Mouse (Mus musculus) forebrain, embryonic 10.5 days (tissue): ENCODE data around the gene Neu1. TPM values are rescaled to one million over a fixed set of nuclear protein-coding genes. Genes with fewer than 3 reads are reported as not detected.
A peak's percentile ranks its signal among the peaks of the same experiment; 100 is the strongest.
"Not testable (repeated sequence)": the region's sequence is repeated elsewhere in the genome, so short reads cannot be mapped to it uniquely, and the experiment has no call there.

Source experiments
- DNase-seq: peaks from one replicate; pipeline ENCODE4 v3.0.0-alpha.2; 2017; ENCODE audit warnings: low spot score; ENCODE audit errors: extremely low spot score
- H3K27ac ChIP-seq: fragments of 300-500 bp; sonication (generic); 2 replicates; pipeline ENCODE4 v1.5.1; 2016; ENCODE audit warnings: mild to moderate bottlenecking
- H3K27me3 ChIP-seq: fragments of 300-500 bp; sonication (generic); 2 replicates; pipeline ENCODE4 v1.6.1; 2016; ENCODE audit warnings: mild to moderate bottlenecking; ENCODE audit not compliant: poor library complexity, severe bottlenecking
- H3K36me3 ChIP-seq: fragments of 300-500 bp; sonication (generic); replicated peaks from 2 replicates; pipeline ENCODE4 v1.6.1; 2016; ENCODE audit warnings: mild to moderate bottlenecking, moderate library complexity
- H3K4me1 ChIP-seq: fragments of 300-500 bp; sonication (generic); 2 replicates; pipeline ENCODE4 v1.6.1; 2016
- H3K4me3 ChIP-seq: fragments of 300-500 bp; sonication (generic); 2 replicates; pipeline ENCODE4 v1.5.1; 2016; ENCODE audit warnings: mild to moderate bottlenecking, moderate library complexity
- H3K9me3 ChIP-seq: fragments of 300-500 bp; sonication (generic); 2 replicates; pipeline ENCODE4 v1.6.1; 2016; ENCODE audit warnings: mild to moderate bottlenecking, moderate library complexity
- WGBS: fragments of 180-500 bp; shearing (Covaris S2); methylation state at CpG from one replicate; pipeline ENCODE4 v1.1.7; 2016; 5-methylcytosine and 5-hydroxymethylcytosine counted together
- polyA plus RNA-seq: library from polyadenylated mRNA; unstranded; fragments of >200 nt; fragmentation: Nextera tagmentation; extraction: Ambion mirVana; gene quantifications from 2 replicates; pipeline ENCODE4 v1.2.1, GENCODE M21; 2016

The Neu1 gene
- polyA plus RNA-seq, 1 experiment from 2014 or later = 18.8 TPM

DNA sequence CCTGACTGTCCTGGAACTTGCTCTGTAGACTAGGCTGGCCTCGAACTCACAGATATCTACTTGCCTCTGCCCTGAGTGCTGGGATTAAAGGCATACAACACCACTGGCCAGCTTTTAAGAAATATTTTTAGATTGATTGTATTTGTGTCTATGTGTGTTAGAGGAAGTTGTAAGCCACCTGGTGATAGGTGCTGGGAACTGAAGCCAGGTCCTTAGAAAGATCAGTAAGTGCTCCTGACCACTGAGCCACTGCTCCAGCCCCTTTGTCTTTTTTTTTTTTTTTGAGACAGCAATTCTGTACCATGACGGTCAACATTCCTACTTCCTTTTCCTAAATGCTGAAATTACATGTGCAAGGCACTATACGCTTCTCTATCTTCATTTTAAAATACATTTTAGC is 22.2 kb downstream of the Neu1 start:
- DNase-seq = no peak
- H3K9me3 ChIP-seq = no peaks in the 10 kb centered on the region
- peak overlapping the region; percentile 98; the same call in 1 of the 2 replicates for H3K4me3 ChIP-seq
- H3K36me3 ChIP-seq = peaks cover 27% of the 10 kb centered on the region
- H3K4me1 ChIP-seq = peaks cover 11% of the 10 kb centered on the region
- 91% methylated on average over 3 of the region's 3 CpGs for WGBS
- H3K27me3 ChIP-seq = peaks cover 34% of the 10 kb centered on the region
- H3K27ac ChIP-seq = peak overlapping the region; percentile 97

DNA sequence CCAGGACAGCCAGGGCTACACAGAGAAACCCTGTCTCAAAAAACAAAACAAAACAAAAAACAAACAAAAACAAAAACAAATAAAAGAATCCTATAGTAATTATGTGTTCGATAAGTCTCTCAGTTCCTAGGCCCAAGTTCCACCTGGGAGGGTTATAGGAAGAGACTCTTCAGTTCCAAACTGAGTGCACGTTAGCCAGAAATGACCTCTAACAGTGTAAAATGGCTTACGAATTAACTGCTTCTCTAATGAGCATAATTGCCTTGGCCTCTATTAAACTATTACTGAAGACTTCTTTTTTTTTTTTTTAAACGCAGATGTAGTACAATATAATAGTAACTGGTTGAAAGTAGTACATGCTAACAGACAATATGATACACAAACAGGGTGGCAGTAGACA is 22.9 kb downstream of the Neu1 start:
- Histone ChIP-seq H3K9me3 (no peaks in the 10 kb centered on the region), H3K27me3 (peaks cover 34% of the 10 kb centered on the region), H3K4me1 (peaks cover 11% of the 10 kb centered on the region), H3K36me3 (peaks cover 27% of the 10 kb centered on the region), H3K27ac (no peak overlapping the region), H3K4me3 (no peak overlapping the region)
- no peak for DNase-seq
- 94% methylated on average over 4 of the region's 4 CpGs for WGBS

DNA sequence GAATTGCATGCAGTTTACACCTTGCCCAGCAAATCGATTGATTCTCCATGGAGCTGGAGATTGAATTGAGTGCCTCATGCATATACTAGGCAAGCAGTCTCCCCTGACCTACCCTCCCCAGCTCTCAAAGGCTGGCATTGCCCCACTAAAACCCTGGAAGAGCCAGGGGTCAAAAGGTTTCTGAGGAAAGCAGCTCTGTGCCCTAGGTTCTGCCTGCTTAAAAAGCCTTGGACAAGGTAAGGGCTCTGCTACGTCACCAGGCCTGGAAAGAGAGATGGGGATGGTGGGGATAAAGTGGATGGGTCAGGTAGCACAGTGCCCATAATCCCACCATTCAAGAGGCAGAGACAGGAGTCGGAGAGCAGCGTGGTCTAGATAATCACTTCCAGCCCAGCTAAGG is 23.8 kb downstream of the Neu1 start:
- Histone ChIP-seq H3K27ac (no peak overlapping the region), H3K36me3 (peaks cover 21% of the 10 kb centered on the region), H3K27me3 (peaks cover 34% of the 10 kb centered on the region), H3K9me3 (no peaks in the 10 kb centered on the region), H3K4me1 (peaks cover 16% of the 10 kb centered on the region), H3K4me3 (no peak overlapping the region)
- no peak for DNase-seq
- 64% methylated on average over 4 of the region's 4 CpGs for WGBS

DNA sequence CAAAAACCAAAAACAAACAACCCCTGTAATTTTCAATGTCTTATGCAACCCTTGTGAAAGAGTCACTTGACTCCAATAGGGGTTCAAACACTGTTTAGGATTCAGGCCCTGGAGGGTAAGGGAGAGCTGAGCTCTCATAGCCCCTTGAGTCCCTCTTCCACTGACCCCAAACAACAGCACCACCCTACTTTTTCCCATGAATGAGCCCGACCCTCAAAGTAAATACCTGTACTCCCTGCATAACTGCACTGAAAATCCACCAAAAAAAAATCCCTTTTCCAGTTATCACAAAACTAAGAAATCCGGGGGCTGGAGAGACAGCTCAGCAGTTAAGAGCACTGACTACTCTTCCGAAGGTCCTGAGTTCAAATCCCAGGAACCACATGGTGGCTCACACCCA is 24.8 kb downstream of the Neu1 start:
- no peak for DNase-seq
- Histone ChIP-seq H3K4me3 (no peak overlapping the region), H3K9me3 (no peaks in the 10 kb centered on the region), H3K36me3 (peaks cover 11% of the 10 kb centered on the region), H3K27ac (no peak overlapping the region), H3K4me1 (peaks cover 15% of the 10 kb centered on the region), H3K27me3 (peaks cover 42% of the 10 kb centered on the region)
- 84% methylated on average over 3 of the region's 3 CpGs for WGBS

DNA sequence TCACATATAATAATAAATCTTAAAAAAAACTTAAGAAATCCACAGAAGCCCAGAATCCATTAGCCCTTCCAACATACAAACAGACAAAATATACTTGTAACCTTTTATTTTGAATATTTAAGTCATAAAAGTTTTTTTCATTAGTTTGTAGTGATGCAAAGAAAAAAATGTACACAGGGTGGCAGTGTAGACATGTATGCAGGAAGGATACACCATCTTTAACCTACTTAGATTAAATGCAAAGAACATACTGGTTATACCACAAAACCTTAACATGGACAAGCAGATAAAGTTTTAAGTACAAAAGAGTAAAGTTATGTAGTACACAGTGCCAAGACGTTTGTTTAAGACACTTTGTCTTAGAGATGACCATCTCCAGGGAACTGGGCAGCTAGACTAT is 25.3 kb downstream of the Neu1 start:
- H3K9me3 ChIP-seq = no peaks in the 10 kb centered on the region
- DNase-seq = no peak
- no peak overlapping the region for H3K27ac ChIP-seq
- H3K36me3 ChIP-seq = peaks cover 6% of the 10 kb centered on the region
- H3K27me3 ChIP-seq = peaks cover 47% of the 10 kb centered on the region
- WGBS = 51% methylated on average over 1 of the region's 1 CpGs
- peaks cover 12% of the 10 kb centered on the region for H3K4me1 ChIP-seq
- H3K4me3 ChIP-seq = no peak overlapping the region

DNA sequence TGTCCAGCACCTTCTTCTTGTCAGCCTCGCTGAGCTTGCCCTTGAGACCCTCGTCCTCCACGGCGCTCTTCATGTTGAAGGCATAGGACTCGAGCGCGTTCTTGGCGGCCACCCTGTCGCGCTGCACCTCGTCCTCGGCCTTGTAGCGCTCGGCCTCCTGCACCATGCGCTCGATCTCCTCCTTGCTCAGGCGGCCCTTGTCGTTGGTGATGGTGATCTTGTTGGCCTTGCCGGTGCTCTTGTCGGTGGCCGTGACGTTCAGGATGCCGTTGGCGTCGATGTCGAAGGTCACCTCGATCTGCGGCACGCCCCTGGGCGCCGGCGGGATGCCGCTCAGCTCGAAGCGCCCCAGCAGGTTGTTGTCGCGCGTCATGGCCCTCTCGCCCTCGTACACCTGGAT is 26.2 kb downstream of the Neu1 start:
- WGBS = 28% methylated on average over 39 of the region's 40 CpGs
- H3K27me3 ChIP-seq = peaks cover 56% of the 10 kb centered on the region
- not testable (repeated sequence) for H3K36me3 ChIP-seq, H3K27ac ChIP-seq, H3K4me3 ChIP-seq, H3K9me3 ChIP-seq, DNase-seq
- peaks cover 12% of the 10 kb centered on the region for H3K4me1 ChIP-seq

DNA sequence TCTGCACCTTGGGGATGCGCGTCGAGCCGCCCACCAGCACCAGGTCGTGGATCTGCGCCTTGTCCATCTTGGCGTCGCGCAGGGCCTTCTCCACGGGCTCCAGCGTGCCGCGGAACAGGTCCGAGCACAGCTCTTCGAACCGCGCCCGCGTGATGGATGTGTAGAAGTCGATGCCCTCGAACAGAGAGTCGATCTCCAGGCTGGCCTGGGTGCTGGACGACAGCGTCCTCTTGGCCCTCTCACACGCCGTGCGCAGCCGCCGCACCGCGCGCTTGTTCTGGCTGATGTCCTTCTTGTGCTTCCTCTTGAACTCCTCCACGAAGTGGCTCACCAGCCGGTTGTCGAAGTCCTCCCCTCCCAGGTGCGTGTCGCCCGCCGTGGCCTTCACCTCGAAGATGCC is 26.9 kb downstream of the Neu1 start:
- 36% methylated on average over 26 of the region's 40 CpGs for WGBS

DNA sequence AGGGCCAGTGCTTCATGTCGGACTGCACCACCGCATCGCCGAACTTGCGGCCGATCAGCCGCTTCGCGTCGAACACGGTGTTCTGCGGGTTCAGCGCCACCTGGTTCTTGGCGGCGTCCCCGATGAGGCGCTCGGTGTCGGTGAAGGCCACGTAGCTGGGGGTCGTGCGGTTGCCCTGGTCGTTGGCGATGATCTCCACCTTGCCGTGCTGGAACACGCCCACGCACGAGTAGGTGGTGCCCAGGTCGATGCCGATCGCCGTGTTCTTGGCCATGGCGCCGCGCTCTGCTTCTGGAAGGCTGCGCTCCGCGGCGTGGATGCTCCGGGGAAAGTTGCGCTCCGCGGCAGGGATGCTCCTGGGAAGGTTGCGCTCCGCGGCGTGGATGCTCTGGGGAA is 27.7 kb downstream of the Neu1 start:
- H3K27ac ChIP-seq = 0 out of 2 replicates have a peak overlapping the region, but pooled peaks have one; percentile 92
- peaks cover 63% of the 10 kb centered on the region for H3K27me3 ChIP-seq
- H3K4me1 ChIP-seq = peaks cover 12% of the 10 kb centered on the region
- not testable (repeated sequence) for DNase-seq, H3K9me3 ChIP-seq, H3K36me3 ChIP-seq
- peak overlapping the region; percentile 62 for H3K4me3 ChIP-seq
- WGBS = under 1% methylated on average over 35 of the region's 47 CpGs

More for the DNA sequence above, 26.9 kb downstream of the Neu1 start:
- H3K9me3 ChIP-seq, DNase-seq, H3K27ac ChIP-seq, H3K36me3 ChIP-seq, H3K4me3 ChIP-seq: not testable (repeated sequence)
- H3K4me1 ChIP-seq = peaks cover 12% of the 10 kb centered on the region
- H3K27me3 ChIP-seq = peaks cover 63% of the 10 kb centered on the region

DNA sequence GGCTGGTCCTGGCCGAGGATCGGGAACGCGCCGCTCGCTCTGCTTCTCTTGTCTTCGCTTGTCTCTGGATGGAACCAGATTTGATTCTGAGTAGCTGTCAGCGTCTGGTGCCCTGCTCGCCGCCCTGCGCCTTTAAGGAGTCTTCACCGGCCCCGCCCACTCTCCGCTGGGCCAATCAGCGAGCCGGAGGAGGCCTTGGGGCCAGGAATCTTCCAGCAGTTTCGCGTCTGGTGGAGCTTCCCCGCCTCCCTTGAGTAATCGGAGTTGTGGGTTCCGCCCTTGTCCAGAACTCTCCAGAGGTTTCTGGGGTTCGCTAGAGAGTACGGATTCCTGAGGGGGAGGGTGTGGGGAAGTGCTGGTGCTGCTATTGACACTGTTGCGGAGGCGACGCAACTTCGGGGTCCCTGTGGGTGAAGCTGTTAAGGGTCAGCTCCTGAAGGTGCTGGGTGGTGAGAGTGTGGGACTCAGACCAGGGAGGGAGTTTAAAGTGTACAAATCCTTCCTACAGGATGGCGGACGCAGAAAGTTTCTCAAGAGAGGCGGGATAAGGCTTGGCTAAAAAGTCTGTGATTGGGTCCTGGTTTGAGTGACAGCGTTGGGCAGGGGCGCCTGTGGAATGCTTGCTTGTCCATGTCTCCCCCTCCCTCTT is 28.2 kb downstream of the Neu1 start, which contains the start of gene Hspa1b:
Gene Hspa1b, minus strand, starts transcription at position 109 of the 649 bp plus-strand sequence.
- peak within 1 kb of the TSS; percentile 62 for H3K4me3 ChIP-seq
- WGBS = under 1% methylated on average over 32 of the region's 32 CpGs
- not testable (repeated sequence) for H3K36me3 ChIP-seq, H3K9me3 ChIP-seq
- H3K27ac ChIP-seq = peak within 1 kb of the TSS; percentile 92
- DNase-seq = peak; percentile 80
- peaks cover 66% of the 10 kb centered on the region for H3K27me3 ChIP-seq
- peaks cover 12% of the 10 kb centered on the region for H3K4me1 ChIP-seq

DNA sequence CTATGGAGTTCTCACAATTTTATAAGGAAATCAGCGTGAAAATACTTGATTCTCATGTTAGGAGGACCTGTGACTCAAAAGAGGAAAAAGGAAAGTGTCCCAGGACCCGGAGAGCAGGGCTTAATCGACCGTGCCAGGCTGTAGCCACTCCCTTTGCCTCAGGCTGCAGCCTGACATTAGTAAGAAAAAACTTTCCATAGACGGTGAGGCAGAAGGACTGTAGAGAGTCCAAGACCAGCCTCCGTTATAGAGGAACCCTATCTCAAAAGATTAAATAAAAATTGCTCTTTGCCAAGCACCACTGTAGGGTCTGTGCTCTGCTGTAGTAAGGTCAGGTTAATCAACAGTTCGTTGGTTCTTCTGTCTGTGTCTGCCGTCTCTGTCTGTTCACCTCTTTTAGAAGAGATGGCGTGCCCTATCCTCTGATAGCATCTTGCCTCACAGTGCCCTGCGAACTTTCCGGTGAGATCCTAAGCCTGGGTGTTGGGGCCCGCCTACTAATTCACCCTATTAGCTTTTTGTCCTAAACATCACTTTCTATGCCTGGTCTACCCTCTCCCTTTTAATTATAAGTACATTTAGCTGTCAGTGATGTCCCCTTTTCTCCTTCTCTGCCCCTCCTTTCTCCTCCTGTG is 28.9 kb downstream of the Neu1 start:
- 12% methylated on average over 12 of the region's 12 CpGs for WGBS
- Histone ChIP-seq H3K36me3 (no peaks in the 10 kb centered on the region), H3K27me3 (peaks cover 67% of the 10 kb centered on the region), H3K4me3 (peak overlapping the region; percentile 62), H3K9me3 (no peaks in the 10 kb centered on the region), H3K27ac (peak overlapping the region; percentile 92), H3K4me1 (peaks cover 20% of the 10 kb centered on the region)
- peak; percentile 40 for DNase-seq

DNA sequence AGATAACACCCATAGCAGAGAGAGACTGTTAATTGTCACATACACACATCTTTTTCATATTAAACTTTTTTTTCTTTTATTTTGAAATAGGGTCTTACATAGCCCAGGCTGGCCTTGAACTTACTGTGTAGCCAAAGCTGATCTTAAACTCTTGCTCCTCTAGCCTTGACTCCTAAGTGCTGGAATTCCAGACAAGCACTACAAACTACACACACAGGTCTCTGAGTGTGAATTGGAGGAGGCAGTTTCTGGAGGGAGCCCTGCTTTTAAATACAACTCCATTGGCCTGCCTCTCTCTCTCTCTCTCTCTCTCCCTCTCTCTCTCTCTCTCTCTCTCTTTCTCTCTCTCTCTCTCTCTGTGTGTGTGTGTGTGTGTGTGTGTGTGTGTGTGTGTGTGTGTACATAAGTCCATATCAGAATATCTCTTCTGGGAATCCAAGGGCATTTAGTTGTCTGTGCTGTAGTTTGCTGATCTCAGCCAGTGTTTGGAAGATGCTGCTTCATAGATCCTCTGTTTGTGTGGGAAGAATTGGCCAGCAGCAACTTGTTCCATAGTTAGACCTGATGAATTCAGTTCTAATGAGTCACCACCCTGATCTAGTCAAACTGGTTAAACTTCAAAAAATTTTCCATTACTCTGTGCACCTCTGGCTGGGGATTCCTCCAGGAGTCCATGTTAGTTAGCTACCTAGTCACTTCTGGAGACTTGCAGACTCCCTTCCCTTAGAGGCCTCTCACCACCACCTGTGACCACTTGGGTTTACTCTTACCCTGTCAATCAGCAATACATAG is 29.8 kb downstream of the Neu1 start:
- no peak for DNase-seq
- Histone ChIP-seq H3K9me3 (no peaks in the 10 kb centered on the region), H3K27ac (no peak overlapping the region), H3K4me3 (no peak overlapping the region), H3K4me1 (peaks cover 21% of the 10 kb centered on the region), H3K36me3 (no peaks in the 10 kb centered on the region), H3K27me3 (peaks cover 66% of the 10 kb centered on the region)

DNA sequence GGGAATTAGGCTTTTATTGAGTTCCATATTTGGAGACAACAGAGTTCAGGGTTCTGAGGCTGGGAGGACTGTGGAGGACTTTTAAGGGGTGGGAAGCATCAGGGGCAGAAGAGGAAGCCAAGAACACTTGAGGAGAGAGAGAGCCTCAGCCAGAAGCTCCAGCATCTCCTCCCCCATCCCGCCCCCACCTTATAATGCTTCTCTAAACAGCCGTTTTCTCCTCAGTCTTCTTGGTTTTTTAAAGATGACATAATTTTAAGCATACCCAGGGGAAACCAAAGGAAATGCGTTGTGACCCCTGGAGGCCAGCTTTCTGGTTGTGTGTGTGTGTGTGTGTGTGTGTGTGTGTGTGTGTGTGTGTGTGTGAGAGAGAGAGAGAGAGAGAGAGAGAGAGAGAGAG is 31.1 kb downstream of the Neu1 start:
- no peaks in the 10 kb centered on the region for H3K9me3 ChIP-seq
- H3K4me3 ChIP-seq = no peak overlapping the region
- DNase-seq = no peak
- WGBS = 48% methylated on average over 3 of the region's 3 CpGs
- peaks cover 21% of the 10 kb centered on the region for H3K4me1 ChIP-seq
- H3K36me3 ChIP-seq = no peaks in the 10 kb centered on the region
- peaks cover 67% of the 10 kb centered on the region for H3K27me3 ChIP-seq
- H3K27ac ChIP-seq = no peak overlapping the region

DNA sequence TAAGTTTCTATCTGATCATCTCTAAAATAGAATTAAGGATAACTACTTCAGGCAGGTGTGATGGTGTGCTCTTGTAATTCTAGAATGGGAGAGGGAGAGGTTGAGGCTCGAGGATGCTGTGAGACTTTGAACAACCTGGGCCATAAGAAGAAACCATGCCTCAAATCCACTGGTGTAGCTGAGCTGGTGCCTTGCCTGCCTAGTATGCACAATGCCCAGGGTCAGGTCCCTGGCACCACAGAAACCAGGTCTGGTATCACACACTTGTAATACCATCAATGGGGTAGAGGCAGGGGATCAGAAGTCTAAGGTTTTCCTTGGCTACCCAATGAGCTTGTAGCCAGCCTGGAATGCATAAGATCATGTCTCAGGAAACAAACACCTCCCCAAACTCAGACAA is 31.8 kb downstream of the Neu1 start:
- Histone ChIP-seq H3K36me3 (no peaks in the 10 kb centered on the region), H3K27ac (no peak overlapping the region), H3K4me3 (no peak overlapping the region), H3K27me3 (peaks cover 68% of the 10 kb centered on the region), H3K9me3 (no peaks in the 10 kb centered on the region), H3K4me1 (peaks cover 21% of the 10 kb centered on the region)
- WGBS = 68% methylated on average over 1 of the region's 1 CpGs
- no peak for DNase-seq
